Mouse (Mus musculus) macrophage (primary cell): ENCODE data around the gene Thsd4. TPM values are rescaled to one million over a fixed set of nuclear protein-coding genes. Genes with fewer than 3 reads are reported as not detected.
"Not testable (repeated sequence)": the region's sequence is repeated elsewhere in the genome, so short reads cannot be mapped to it uniquely, and the experiment has no call there.

ENCODE experiments used
- H3K27ac ChIP-seq: fragments of 350-480 bp; formaldehyde crosslinking; 2 replicates; pipeline ENCODE4 v1.9.0; 2021
- H3K36me3 ChIP-seq: fragments of 350-480 bp; formaldehyde crosslinking; 2 replicates; pipeline ENCODE4 v1.9.0; 2021; ENCODE audit errors: inconsistent target
- H3K4me3 ChIP-seq: fragments of 350-480 bp; formaldehyde crosslinking; 2 replicates; pipeline ENCODE4 v1.9.0; 2021; ENCODE audit errors: inconsistent target
- H3K79me2 ChIP-seq: fragments of 350-480 bp; formaldehyde crosslinking; 2 replicates; pipeline ENCODE4 v1.9.0; 2021; ENCODE audit errors: inconsistent target
- WGBS: methylation state at CpG from one replicate; pipeline ENCODE4 v1.1.7; 2026; ENCODE audit warnings: inconsistent platforms; ENCODE audit not compliant: missing documents; 5-methylcytosine and 5-hydroxymethylcytosine counted together
- polyA plus RNA-seq: library from polyadenylated mRNA; stranded (reverse); fragments of 250-400 nt; gene quantifications from 3 replicates; pipeline ENCODE4 v1.2.4, GENCODE M21; 2018; ENCODE audit warnings: inconsistent platforms

Gene Thsd4
- polyA plus RNA-seq, 1 experiment from 2014 or later = not detected

DNA sequence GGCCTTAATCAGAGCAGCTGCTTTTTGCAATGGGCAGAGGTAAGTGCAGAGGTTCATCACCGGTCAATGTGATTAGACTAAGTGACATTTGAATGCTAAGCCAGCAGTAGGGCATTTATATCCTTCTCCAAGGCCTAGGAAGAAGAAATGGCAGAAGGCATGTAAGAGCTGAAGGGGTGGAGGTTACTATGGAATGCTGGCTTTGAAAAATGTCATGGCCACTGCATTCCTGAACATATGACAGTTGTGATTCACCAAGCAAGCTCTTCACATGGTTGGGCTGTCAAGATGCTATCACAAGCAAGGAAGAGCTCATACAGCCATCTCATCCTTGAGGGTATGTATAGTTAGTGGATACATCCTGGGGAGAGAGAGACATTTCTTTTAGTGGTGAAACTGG lies 313.0 kb downstream of the Thsd4 start:
- no peak overlapping the region for H3K4me3 ChIP-seq
- no peaks in the 10 kb centered on the region for H3K36me3 ChIP-seq
- 100% methylated on average over 1 of the region's 1 CpGs for WGBS
- H3K79me2 ChIP-seq = no peaks in the 10 kb centered on the region
- no peak overlapping the region for H3K27ac ChIP-seq

DNA sequence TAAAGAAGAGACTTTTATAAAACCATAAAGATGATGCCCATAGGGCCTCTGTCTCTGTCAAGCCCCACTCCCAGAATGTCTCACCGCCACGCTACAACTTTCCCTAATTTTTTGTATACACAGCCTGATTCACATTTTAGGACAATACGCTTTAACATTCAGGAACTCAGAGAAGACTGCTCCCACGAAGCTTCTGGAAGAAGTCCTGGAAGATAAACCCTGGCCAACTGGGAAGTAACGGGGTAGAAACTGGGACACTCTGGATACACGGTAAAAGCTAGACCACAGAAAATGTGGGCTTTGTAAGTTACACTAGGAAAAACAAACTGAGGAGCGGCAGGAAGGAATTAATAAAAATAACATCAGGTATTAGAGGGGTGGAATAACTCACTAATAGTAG lies 318.7 kb downstream of the Thsd4 start:
- no peaks in the 10 kb centered on the region for H3K36me3 ChIP-seq
- H3K4me3 ChIP-seq = no peak overlapping the region
- WGBS = 91% methylated on average over 7 of the region's 7 CpGs
- no peaks in the 10 kb centered on the region for H3K79me2 ChIP-seq
- no peak overlapping the region for H3K27ac ChIP-seq

DNA sequence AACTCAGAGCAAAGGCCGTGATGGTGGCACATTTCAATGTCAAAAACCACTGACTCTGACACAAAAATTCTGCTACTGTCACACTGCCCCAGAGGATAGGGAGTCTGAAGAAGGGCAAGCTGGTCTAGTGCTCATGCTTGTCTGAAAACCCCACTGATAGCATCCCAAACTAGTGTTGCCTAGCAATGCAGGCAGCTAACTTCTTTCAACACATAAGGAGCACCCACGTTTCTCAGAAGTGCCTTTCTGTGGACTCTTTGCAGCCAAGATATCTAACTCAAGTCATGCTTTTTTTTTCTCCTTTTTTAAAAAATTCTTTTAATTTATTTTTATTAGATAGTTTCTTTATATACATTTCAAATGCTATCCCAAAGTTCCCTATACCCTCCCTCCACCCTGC lies 321.4 kb downstream of the Thsd4 start:
- Histone ChIP-seq H3K36me3 (no peaks in the 10 kb centered on the region), H3K27ac (no peak overlapping the region), H3K79me2 (no peaks in the 10 kb centered on the region), H3K4me3 (no peak overlapping the region)
- WGBS = 79% methylated on average over 2 of the region's 2 CpGs

DNA sequence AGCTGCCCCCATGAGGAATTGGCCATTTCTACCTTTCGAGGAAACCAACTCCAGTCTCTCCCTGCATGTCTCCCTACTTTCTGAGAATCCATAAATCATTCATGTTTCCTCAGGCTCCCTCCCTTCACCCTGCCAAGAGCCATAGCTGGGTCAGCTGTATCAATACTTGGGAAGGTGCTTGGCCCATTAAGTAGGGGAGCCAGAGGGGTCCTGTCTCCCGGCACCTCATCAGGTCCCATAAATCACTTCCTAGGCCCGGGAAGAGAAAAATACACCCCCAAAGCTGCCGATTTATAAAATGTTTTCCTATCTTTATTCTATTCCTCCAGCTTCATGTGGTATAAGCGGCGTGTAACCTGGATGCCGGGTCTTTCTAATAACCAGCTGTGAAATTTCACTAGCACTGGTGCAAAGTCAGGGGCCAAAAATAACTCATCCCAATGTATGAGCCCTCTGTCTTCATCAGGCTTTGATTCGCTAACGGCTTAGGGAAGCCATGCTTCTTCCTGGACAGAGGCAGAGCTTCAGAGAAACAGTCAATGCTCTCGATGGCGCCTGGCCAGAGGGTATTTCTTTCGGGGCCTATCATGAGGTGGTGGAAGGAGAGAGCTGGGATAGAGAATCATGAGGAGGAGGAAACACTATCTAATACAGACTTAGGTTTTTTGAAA lies 323.2 kb downstream of the Thsd4 start:
- Histone ChIP-seq H3K27ac (no peak overlapping the region), H3K4me3 (no peak overlapping the region), H3K36me3 (no peaks in the 10 kb centered on the region), H3K79me2 (no peaks in the 10 kb centered on the region)
- 94% methylated on average over 12 of the region's 12 CpGs for WGBS

DNA sequence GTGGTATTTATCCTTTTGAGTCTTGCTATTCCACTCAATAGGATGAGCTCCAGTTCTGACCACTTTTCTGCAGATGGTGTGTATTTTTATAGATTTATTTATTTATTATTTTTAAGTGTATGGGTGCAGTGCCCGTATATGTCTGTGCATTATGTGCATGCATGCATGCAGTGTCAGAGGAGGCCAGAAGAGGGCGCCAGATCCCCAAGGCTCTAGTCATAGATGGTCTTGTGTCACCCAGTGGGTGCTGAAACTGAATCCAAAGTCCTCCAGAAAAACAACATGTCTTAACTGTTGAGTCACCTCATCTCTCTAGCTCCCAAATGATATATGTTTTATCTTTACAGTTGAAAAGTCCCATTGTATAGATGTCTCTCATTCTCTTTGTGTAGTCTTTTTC lies 326.3 kb downstream of the Thsd4 start:
- Histone ChIP-seq H3K4me3 (no peak overlapping the region), H3K27ac (no peak overlapping the region), H3K36me3 (no peaks in the 10 kb centered on the region), H3K79me2 (no peaks in the 10 kb centered on the region)
- 89% methylated on average over 2 of the region's 2 CpGs for WGBS

DNA sequence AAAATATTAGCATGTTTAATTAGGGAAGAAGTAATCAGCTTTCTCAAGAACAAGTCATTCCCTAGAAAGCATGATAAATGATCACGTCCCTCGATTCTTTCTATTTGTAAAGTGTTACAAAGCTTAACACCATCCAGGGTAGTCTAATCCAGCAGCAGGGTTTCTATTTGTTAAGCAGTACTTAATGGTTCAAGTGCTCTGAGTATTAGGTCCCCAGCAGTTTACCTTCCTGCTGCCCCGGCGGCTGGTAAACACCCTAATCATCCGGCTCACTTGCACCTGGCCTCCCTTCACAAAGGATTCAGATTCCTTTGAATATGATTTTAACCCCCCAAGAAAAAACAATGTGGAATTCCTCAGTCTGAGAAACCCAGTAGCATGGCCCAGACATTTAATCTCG lies 326.9 kb downstream of the Thsd4 start:
- Histone ChIP-seq H3K36me3 (no peaks in the 10 kb centered on the region), H3K4me3 (no peak overlapping the region), H3K27ac (no peak overlapping the region), H3K79me2 (no peaks in the 10 kb centered on the region)
- 96% methylated on average over 6 of the region's 6 CpGs for WGBS

DNA sequence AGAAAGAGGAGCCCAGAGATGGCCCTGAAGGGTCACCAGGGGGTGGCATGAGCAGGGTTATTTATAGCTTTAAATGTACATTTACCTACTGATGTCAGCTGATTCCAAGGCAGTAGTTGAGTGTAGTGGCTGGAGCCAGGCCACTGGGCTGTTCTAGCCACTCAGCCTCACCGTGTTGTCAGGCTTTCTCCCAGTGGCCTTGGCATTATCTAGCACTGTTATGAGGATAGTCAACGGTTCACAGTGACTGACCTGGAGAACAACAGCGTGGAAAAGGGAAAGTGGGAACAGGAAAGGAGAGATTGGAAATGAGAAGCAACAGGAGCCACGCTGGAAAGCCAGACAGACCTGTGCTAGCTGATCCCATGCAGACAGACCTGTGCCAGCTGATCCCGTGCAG lies 329.5 kb downstream of the Thsd4 start:
- Histone ChIP-seq H3K27ac (no peak overlapping the region), H3K4me3 (no peak overlapping the region), H3K36me3 (no peaks in the 10 kb centered on the region), H3K79me2 (no peaks in the 10 kb centered on the region)
- WGBS = 92% methylated on average over 5 of the region's 5 CpGs

DNA sequence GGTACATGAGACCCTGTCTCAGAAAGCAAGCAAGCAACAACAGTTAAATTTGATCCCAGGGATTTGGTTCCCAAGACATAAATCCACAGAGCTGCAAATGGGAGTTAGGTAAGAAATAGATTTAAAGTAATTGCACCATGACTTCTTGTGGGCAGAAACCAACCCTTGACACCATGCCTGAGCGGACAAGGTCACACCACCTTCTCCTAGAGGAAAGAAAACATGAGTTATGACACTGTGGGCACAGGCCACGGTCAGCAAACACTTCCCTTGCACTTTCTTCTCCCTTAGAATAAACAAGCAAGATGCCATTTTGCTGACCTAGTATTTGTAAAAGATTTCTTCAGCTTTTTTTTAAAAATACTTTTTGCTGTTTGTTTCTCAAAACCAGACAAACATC lies 334.4 kb downstream of the Thsd4 start:
- WGBS = 40% methylated on average over 2 of the region's 2 CpGs
- no peak overlapping the region for H3K27ac ChIP-seq
- no peaks in the 10 kb centered on the region for H3K79me2 ChIP-seq
- no peak overlapping the region for H3K4me3 ChIP-seq
- no peaks in the 10 kb centered on the region for H3K36me3 ChIP-seq

DNA sequence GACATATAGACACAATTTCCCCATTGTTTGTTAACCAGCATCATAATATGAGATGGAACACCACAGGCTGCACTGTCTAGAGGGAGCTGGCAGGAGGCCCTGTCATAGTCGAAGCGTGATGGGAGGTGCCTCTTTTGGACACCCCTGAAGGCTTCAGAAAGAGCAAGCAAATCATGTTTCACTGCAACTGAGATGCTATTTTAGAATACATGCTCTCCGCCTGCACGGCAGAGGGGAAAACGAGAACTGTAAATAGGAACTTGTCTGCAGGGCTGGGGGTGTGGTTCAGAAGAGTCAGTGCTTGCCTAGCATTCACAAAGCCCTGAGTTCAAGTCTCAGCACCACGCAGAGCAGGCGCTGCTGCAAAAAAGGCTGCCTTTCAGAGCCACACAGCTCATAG lies 334.9 kb downstream of the Thsd4 start:
- no peaks in the 10 kb centered on the region for H3K79me2 ChIP-seq
- no peak overlapping the region for H3K4me3 ChIP-seq
- no peak overlapping the region for H3K27ac ChIP-seq
- WGBS = 62% methylated on average over 7 of the region's 7 CpGs
- no peaks in the 10 kb centered on the region for H3K36me3 ChIP-seq

DNA sequence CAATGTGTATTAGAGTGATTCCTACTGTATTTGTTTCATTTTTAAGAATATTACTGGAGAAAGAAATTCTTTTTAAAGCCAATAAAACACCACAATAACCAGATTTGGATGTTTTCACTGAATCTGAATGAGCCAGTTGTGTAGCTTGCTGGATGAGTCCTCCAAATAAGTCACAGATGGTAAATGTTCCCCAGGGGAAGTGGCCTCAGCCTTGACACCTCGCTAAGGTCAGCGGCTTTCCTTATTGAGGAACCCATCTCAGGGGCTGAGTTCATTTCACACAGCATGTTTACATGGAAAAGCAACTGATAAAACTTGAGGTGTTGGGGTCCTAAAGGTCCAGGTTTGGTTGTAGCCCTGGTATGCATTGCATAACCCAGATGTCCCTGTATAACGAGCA lies 337.8 kb downstream of the Thsd4 start:
- 89% methylated on average over 3 of the region's 3 CpGs for WGBS
- Histone ChIP-seq H3K4me3 (no peak overlapping the region), H3K79me2 (no peaks in the 10 kb centered on the region)

DNA sequence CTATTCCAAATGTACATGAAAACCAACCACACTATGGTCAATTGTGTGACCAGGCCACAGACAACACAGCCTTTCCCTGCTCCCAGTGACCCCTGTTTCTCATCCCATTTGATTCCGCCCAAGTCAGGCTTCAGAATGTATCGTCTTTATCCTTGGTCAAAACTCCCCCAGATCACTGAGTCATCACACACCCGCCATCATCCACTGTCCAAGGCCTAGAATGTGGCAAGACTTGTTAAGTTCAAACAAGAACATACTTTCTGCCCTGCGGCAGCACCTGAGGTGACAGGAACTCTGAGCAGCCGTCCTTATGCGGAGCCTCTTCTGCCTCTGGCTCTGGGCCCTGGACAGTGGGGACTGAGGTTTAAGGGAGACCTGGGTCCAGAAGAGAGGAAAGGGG lies 339.5 kb downstream of the Thsd4 start:
- 94% methylated on average over 6 of the region's 6 CpGs for WGBS
- H3K4me3 ChIP-seq = no peak overlapping the region
- no peaks in the 10 kb centered on the region for H3K36me3 ChIP-seq
- H3K27ac ChIP-seq = no peak overlapping the region
- no peaks in the 10 kb centered on the region for H3K79me2 ChIP-seq

More for the DNA sequence above, 337.8 kb downstream of the Thsd4 start:
- H3K36me3 ChIP-seq = no peaks in the 10 kb centered on the region
- no peak overlapping the region for H3K27ac ChIP-seq

DNA sequence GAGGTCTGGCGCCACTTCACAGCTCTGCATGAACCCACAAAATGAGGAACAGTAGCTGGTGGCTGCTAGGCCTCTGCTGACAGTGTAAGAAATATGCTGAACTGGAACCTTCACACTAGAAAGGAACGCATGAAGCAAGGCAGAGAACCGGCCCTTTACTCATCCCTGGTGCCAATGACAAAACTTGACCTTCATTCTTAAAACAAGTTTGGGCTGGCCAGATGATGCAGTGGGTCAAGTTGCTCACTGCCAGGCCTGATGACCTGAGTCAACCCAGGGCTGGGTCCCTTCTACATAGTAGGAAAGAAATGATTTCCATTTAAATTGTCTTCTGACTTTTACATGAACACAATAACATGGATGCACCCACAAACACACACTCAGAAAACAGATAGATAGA lies 340.9 kb downstream of the Thsd4 start:
- H3K4me3 ChIP-seq = no peak overlapping the region
- WGBS = 66% methylated on average over 3 of the region's 3 CpGs
- H3K36me3 ChIP-seq = no peaks in the 10 kb centered on the region
- H3K79me2 ChIP-seq = no peaks in the 10 kb centered on the region
- H3K27ac ChIP-seq = no peak overlapping the region

DNA sequence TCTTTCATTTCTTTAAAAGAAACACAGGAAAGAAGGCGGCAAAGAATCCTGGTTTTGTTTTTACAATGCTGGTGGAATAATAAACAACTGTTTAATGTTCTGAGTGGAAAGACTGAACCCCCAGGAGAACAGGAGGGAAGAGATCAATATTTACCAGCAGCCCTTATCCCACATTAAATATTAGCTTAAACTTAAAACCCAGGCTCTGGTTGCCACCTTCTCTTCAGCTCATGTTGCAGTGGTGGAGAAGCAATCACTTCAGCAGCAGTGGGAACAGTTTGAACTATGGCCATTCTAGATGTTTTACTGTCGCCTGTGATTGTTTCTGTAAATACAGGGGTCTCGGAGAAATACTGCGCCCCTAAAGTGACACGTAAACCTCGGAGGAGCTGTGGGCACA lies 341.7 kb downstream of the Thsd4 start:
- Histone ChIP-seq H3K79me2 (no peaks in the 10 kb centered on the region), H3K4me3 (no peak overlapping the region), H3K27ac (no peak overlapping the region), H3K36me3 (no peaks in the 10 kb centered on the region)
- 90% methylated on average over 6 of the region's 6 CpGs for WGBS

DNA sequence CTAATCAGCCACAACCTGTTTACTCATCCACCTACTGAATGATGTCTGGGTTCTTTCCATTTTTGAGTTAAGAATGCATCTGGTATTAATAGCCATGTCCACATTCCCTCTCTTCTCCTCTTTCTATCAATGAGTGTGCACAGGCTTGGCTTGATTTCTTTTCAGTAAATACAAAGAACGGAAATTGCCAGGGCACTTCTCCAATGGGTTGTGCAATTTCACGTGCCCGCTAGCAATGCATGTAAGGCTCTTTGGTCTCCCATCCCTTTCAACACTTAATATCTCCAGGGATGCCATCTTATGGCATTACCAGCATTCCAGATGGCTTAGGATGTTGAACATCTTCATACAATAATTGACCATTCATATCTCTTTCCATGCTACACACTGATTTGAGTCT lies 345.5 kb downstream of the Thsd4 start:
- Histone ChIP-seq H3K4me3 (no peak overlapping the region), H3K79me2 (no peaks in the 10 kb centered on the region), H3K27ac (no peak overlapping the region), H3K36me3 (no peaks in the 10 kb centered on the region)
- 82% methylated on average over 3 of the region's 3 CpGs for WGBS

DNA sequence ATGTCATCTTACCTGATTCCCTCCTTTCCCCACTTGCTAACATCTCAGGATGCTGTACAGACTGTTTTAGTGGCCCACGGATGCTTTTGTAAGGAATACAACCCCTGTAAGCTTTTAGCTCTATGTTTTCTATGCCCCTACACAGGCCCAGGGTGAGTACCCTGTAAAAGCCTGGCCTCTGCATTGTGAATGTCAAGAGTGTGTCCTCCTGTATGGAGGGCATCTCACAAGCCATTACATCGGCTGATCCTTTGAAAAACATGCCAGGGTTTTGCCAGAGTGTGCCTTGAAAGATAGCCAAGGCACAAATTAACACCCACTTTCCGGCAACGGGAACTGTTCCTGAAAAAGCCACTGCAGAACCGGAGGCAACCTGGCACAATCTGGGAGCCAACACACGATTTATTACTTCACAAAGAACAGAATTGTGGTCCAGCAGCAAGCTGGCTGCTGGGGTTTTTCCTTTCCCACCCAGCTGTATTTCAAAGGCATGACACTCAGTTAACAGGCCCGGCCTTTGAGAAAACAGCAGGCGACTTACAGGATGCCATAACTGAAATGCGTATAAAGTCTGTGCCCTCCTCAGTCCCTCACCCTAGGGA lies 349.3 kb downstream of the Thsd4 start:
- WGBS = 35% methylated on average over 8 of the region's 9 CpGs
- H3K79me2 ChIP-seq, H3K27ac ChIP-seq, H3K4me3 ChIP-seq, H3K36me3 ChIP-seq: not testable (repeated sequence)

DNA sequence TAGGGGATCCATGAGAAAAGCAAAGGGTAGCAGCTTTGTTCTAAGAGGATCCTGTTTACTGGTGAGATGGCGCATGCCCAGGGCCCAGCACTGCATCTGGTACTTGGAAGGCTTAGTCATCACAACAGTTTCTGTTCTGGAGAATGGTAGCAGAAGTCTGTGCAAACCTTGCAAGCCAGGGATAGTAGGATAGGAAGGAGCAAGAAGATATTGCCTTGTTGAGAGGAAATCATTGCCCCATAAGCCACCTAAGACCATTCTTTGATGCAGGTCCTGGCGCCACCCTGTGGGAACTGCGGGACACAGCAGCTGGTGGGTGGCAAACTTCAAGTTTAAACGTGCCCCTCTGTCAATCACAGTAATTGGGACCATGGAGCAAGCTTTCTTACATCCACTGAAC lies 354.9 kb downstream of the Thsd4 start:
- WGBS = 92% methylated on average over 4 of the region's 4 CpGs
- Histone ChIP-seq H3K36me3 (no peaks in the 10 kb centered on the region), H3K79me2 (no peaks in the 10 kb centered on the region), H3K27ac (no peak overlapping the region), H3K4me3 (no peak overlapping the region)
